Mouse (Mus musculus) megakaryocyte progenitor cell, adult 5-6 weeks (primary cell): Measurements from ENCODE around the gene Olfr554. TPM values are rescaled to one million over a fixed set of nuclear protein-coding genes. Genes with fewer than 3 reads are reported as not detected.
A peak's percentile ranks its signal among the peaks of the same experiment; 100 is the strongest.
"Not testable (repeated sequence)": the region's sequence is repeated elsewhere in the genome, so short reads cannot be mapped to it uniquely, and the experiment has no call there.

ENCODE experiments used
- ATAC-seq: replicated peaks from 2 replicates; pipeline ENCODE4 v1.8.0; 2016; ENCODE audit warnings: mild to moderate bottlenecking, moderate TSS enrichment, inconsistent platforms; ENCODE audit not compliant: poor library complexity
- total RNA-seq, 2 experiments: library from RNA; stranded (forward) in 1 of 2; stranded (reverse) in 1 of 2; fragments of 157-497, 149-512 nt in 1 of 2; fragments of 200-1000 nt in 1 of 2; gene quantifications; 2 replicates each; pipeline versions ENCODE4 v1.2.3 to v1.2.4; 2015 to 2017

The Olfr554 gene
- total RNA-seq (2015) = not detected in 2 replicates
- not detected in 2 replicates for total RNA-seq (2017)

DNA sequence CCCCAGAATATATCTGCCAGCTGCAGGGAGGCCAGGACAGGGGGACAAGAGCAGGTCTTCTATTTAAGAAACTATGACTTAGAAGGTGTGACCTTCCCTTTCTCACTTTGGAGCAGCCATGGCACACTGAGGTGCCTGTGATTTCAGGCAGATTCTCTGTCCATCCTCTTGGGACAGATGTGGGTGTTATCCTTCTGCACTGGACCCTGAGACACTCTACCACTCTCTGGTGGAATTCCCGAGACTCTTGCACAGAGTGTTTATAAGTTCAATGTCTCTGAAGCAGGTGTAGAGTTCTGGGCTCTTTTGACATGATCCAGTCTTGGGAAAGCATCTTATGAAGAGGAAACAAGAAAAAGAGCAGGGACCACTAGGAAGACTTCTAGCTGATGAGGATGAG, at the start of gene Olfr554:
Olfr554 (plus strand) TSS at position 301 of the 400 bp plus-strand sequence.
- ATAC-seq = no peak

DNA sequence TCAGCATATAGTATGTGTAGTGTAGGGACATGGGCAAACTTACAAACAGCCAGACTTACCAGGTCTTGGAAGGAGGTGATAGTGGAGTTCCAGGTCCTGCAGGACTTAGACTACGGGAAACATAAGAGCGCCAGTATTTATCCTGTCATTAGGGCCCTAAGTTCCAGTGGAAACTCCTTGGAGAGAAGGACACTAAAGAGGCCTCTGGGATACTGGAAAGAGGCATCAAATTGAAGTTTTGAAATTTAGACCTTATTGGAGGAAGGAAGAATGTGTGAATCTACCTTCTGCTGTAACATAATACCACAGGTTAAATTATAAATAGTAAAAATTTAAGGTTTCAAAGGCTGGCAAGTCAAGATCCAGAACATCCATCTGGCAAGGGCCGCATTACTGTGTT, 46.4 kb upstream of the Olfr554 start, which contains the start of gene Olfr551:
Olfr551 (minus strand) TSS at position 101 of the 400 bp plus-strand sequence.
- no peak for ATAC-seq

DNA sequence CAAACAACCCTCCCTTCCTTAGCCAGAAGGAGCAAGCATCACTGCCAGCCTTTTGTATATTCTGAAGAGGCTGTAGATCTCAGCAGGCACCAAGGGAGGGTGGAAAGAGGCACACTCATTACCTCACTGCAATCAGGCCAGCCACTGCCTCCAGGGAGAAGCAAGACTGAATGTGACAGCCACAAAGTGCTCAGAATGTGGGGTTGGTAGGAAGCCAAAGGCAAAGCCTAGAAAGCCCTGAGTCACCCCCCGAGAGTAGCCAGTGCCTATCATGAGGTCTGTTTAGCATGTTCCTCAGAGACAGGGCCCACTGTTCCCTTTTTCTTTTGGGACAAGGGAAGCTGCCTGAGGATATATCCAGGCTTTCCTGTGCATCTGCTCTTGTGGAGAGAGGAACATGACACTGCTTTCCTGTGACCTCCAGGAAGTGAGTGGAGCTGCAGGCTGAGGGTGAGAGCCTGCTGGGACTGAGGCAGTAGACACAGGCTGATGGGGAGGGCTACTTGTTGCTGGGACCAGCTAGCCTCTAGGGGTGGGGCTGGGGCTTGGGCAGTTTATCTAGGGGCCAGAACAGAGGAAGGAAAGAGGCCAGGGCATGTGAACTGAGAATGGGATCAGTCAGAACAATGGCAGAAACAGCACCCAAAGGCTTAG, 40.7 kb upstream of the Olfr554 start, which contains the start of gene Olfr552:
Olfr552 (plus strand) TSS at position 393 of the 654 bp plus-strand sequence.
- peak; percentile 84 for ATAC-seq

DNA sequence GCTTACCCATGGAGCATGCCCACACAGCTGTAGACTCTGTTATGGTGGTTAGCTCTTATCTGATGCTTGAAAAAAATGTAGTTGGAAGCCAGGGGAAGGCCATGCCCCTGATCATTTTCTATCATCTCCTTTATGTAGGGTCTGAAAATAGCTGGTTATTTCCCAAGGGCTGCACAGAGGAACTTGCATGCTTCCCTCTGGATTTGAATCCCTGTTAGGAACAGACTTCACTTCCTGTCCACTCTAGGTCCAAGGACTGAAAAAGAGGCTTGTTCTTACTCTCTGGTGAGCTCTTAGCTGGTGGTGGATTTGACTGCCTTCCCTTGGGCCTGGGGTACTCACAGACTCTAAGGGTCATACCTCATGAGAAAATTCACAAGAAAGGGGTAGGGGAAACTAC, 20.1 kb upstream of the Olfr554 start, which contains the start of gene Olfr553:
Olfr553 (minus strand) TSS at position 101 of the 400 bp plus-strand sequence.
- no peak for ATAC-seq

DNA sequence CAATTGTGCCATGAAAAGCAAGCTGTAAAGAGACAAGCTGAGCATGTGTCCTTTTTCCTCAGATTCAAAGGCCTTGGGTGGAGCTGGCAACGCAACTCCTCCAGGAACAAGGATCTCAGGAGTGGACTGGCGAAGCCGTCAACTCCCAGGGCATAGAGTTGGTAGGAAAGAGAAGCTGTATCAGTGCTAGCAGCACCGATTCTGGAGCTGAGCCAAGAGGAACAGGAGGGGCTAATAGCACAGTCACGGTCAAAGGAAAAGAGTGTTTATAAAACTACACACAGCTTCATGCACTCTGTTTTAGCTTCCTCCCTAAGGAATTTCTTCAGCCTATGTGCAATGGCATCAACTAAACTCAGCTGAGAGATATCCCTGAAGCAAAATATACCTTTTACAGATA, 18.6 kb upstream of the Olfr554 start:
- peak; percentile 86 for ATAC-seq

DNA sequence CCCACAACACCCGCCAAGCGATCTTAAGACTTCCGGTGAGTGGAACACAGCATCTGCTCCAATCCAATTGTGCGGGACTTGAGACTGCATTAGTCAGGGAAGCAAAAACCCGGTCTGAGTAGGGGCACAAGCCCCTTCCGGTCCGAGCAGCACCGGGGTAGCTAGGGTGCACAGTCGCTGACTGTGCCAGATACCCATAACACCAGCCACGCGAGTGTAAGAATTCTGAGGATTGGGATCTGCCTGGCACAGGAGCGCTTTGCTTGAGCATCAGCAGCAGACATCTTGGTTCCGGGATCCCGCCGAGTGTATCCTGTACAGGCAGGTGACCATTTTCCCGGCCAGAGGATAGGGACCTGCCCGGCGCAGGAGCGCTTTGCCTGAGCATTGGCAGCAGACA, 17.9 kb upstream of the Olfr554 start:
- not testable (repeated sequence) for ATAC-seq

DNA sequence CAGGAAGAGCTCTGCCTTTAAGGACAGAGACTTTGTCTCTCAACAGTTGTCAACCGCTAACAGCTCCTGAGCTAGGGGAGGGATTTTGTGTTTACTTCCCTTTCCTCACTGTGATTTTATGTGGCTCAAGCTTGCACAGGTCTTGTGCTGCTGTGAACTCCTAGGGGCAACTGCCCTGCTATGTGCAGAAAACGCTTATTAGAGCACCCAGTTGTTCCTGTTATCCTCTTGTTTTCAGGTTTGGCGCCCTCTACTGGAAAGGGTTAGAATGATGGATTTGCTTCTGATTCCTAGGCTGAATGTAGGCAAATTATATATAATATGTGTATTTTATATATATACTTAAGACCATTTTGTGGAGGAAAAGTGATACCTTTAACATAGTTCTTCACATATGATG, 1.6 kb upstream of the Olfr554 start:
- peak; percentile 97 for ATAC-seq

DNA sequence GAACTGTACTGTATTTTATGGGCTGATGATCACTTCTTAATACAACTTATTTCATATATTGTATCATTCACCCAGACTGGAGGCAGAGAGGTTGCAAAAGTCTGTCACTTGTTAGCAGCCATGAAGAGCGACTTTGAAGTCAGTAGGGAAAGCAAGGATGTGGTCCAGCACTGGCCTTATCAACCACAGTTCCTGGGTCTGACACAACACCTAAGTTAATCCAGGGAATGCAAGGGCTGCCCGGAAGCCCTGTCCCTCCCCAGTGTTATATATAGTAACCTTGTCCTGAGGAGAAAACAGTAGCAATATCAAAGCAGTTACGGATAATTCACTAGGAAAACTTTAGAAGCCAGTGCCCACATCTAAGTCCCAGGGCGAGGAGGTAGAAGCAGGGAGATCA, 6.7 kb downstream of the Olfr554 start:
- not testable (repeated sequence) for ATAC-seq

DNA sequence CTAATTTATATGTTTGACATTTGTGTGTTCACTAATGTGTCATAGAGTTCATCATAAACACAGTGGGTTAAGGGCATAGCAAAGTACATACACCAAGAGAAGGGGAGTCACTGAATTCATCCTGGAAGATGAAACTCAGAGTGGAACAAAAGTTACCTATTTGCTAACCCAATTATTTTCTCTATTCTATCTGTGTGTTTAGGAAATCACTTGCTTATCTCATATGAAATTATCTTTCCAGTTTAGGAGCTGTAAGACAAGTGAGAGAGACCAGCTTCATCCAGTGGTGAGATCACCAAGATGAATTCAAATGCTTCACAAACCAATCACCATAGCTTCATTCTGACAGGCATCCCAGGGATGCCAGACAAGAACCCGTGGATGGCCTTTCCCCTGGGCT, 20.3 kb downstream of the Olfr554 start, which contains the start of gene Olfr555:
Olfr555 (plus strand) TSS at position 301 of the 400 bp plus-strand sequence.
- no peak for ATAC-seq

DNA sequence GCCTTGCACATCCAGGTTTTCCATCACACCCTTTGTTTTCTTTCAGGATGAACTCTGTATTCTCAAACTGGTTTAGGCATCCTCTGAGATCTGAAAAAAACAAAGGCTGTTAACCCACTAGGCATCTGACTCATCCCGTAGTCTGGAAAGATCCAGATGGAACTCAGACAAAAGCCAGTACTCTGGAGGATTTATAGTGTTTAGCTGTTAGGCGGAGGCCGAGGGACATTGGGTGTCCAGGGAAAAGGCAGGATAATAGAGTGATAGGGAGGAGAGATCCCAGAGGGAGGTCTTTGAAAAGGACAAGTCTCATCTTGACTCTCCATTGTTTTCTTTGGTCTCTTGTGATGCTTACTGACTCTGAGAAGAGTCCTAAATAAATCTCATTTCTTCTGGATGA, 26.4 kb downstream of the Olfr554 start, which contains the start of gene Olfr556:
Olfr556 (plus strand) TSS at position 301 of the 400 bp plus-strand sequence.
- no peak for ATAC-seq

DNA sequence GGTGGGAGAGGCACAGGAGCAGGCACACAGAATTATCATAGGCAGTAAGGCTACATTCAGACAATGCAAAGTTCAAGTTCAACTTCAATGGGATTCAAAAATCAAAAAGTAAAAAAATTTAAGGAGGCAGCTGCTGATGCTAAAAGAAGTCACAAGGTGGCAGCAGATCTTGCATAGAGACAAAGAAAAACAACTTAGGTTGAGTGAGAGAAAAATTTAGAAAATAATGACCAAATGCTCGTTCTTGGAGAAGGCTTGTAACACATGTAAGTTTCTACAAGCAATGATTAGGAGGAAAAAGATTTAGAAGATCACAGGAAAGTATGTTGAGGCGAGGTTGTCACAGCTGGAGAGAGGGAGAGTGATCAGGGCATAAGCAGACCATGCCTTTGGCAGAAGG, 27.1 kb downstream of the Olfr554 start:
- ATAC-seq = peak; percentile 57

DNA sequence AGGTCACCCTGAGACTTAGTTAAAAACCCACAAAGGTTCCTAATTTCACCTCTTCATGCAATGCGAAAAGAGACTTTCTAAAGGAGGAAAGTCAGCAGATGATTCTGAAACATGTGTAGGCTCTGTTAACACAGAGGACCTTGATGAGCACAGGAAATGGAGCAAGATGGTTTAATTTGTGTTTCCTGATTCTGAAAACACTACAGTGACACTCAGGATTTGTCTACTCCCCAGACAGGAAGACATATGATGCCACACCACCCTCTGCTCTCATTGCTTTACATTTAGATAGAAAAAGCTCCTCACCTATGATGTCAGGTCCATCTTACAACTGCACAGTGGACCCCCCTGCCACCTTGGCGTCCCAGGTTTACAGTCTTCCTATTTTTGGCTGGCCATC, 38.0 kb downstream of the Olfr554 start:
- ATAC-seq = peak; percentile 83

DNA sequence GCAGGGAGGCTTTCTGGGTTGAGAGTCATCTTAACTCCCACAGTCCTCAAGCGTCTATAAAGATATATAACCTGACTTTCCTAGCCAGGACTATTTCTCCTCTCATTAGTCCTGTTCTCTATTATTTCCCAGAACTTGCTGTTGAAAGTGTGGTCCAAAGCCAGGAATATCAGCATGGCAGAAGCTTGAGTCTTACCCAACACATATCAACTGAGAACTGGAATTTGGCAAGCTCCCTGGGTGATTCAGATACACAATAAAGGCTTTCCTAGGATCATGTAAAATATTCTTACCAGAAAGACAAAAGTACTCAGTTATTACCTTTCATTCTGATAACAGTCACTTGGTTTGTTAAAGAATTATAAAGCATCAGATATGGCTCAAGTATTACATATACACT, 43.7 kb downstream of the Olfr554 start:
- no peak for ATAC-seq

DNA sequence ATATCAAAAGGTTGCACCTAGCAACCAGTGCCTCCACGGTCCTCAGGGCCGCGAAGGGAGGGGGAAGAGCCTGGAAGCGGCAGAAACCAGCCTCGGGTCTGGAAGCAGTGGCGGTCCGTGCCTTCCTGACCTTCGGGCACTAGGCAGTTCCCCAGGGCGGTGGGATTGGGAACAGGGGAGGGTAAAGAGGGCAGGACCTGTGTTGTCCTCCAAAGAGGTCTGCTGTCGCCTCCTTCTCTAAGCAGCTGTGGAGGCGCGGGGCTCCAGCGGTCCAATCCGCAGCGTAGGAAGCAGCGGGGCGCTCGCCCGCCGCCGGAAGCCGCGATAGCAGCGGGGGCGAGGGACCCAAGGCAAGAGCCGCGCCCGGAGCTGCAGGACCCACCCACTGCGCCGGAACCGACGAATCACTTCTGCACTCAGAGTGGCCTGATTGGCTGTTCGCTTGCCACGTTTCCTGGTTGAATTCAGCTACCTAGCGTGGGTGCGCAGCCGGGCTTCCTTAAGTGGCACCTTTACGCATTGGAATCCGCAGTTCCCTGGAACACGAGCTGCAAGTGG, 48.8 kb downstream of the Olfr554 start, which contains the start of gene Trim68:
Trim68 (minus strand) TSS at position 384 of the 558 bp plus-strand sequence.
- peak; percentile 99 for ATAC-seq

Other genes starting within 250 kb of the Olfr554 start
- gene Rrm1, start 196.7 kb upstream of the Olfr554 start, total RNA-seq (2015) = 245 and 255 TPM in 2 replicates
- 673 and 874 TPM in 2 replicates for gene Rrm1, start 196.7 kb upstream of the Olfr554 start, total RNA-seq (2017)
- not detected in 2 replicates for gene Olfr543, start 156.8 kb upstream of the Olfr554 start, total RNA-seq (2015)
- gene Olfr543, start 156.8 kb upstream of the Olfr554 start, total RNA-seq (2017) = not detected in 2 replicates
- not detected in 2 replicates for gene Olfr544, start 150.1 kb upstream of the Olfr554 start, total RNA-seq (2015)
- gene Olfr544, start 150.1 kb upstream of the Olfr554 start, total RNA-seq (2017) = not detected in 2 replicates
- gene Olfr545, start 138.9 kb upstream of the Olfr554 start, total RNA-seq (2015) = not detected in 2 replicates
- not detected in 2 replicates for gene Olfr545, start 138.9 kb upstream of the Olfr554 start, total RNA-seq (2017)
- not detected in 2 replicates for gene Olfr547, start 103.7 kb upstream of the Olfr554 start, total RNA-seq (2015)
- not detected in 2 replicates for gene Olfr547, start 103.7 kb upstream of the Olfr554 start, total RNA-seq (2017)
- not detected in 2 replicates for gene Olfr548-ps1, start 97.5 kb upstream of the Olfr554 start, total RNA-seq (2015)
- gene Olfr548-ps1, start 97.5 kb upstream of the Olfr554 start, total RNA-seq (2017) = not detected in 2 replicates
- not detected in 2 replicates for gene Olfr549, start 88.6 kb upstream of the Olfr554 start, total RNA-seq (2015)
- not detected in 2 replicates for gene Olfr549, start 88.6 kb upstream of the Olfr554 start, total RNA-seq (2017)
- gene Trim21, start 72.9 kb upstream of the Olfr554 start, total RNA-seq (2015) = 7.4 and 11.5 TPM in 2 replicates
- 29.3 and 45.8 TPM in 2 replicates for gene Trim21, start 72.9 kb upstream of the Olfr554 start, total RNA-seq (2017)
- 0.27 TPM in 1 of 2 replicates, not detected in the other for gene Olfr550, start 67.0 kb upstream of the Olfr554 start, total RNA-seq (2015)
- not detected in 2 replicates for gene Olfr550, start 67.0 kb upstream of the Olfr554 start, total RNA-seq (2017)
- not detected in 2 replicates for gene Olfr551, start 46.5 kb upstream of the Olfr554 start, total RNA-seq (2015)
- not detected in 2 replicates for gene Olfr551, start 46.5 kb upstream of the Olfr554 start, total RNA-seq (2017)
- gene Olfr552, start 40.7 kb upstream of the Olfr554 start, total RNA-seq (2015) = 0.10 TPM in 1 of 2 replicates, not detected in the other
- not detected in 2 replicates for gene Olfr552, start 40.7 kb upstream of the Olfr554 start, total RNA-seq (2017)
- gene Olfr553, start 20.2 kb upstream of the Olfr554 start, total RNA-seq (2015) = not detected in 2 replicates
- gene Olfr553, start 20.2 kb upstream of the Olfr554 start, total RNA-seq (2017) = not detected in 2 replicates
- not detected in 2 replicates for gene Olfr555, start 20.4 kb downstream of the Olfr554 start, total RNA-seq (2015)
- gene Olfr555, start 20.4 kb downstream of the Olfr554 start, total RNA-seq (2017) = not detected in 2 replicates
- not detected in 2 replicates for gene Olfr556, start 26.5 kb downstream of the Olfr554 start, total RNA-seq (2015)
- gene Olfr556, start 26.5 kb downstream of the Olfr554 start, total RNA-seq (2017) = not detected in 2 replicates
- 6.1 and 6.4 TPM in 2 replicates for gene Trim68, start 48.9 kb downstream of the Olfr554 start, total RNA-seq (2015)
- 4.8 and 5.6 TPM in 2 replicates for gene Trim68, start 48.9 kb downstream of the Olfr554 start, total RNA-seq (2017)
- not detected in 2 replicates for gene Olfr557, start 57.5 kb downstream of the Olfr554 start, total RNA-seq (2015)
- 0.24 TPM in 1 of 2 replicates, not detected in the other for gene Olfr557, start 57.5 kb downstream of the Olfr554 start, total RNA-seq (2017)
- gene Olfr558, start 63.8 kb downstream of the Olfr554 start, total RNA-seq (2015) = not detected in 2 replicates
- gene Olfr558, start 63.8 kb downstream of the Olfr554 start, total RNA-seq (2017) = not detected in 2 replicates
- gene Olfr33, start 80.6 kb downstream of the Olfr554 start, total RNA-seq (2015) = not detected in 2 replicates
- gene Olfr33, start 80.6 kb downstream of the Olfr554 start, total RNA-seq (2017) = not detected in 2 replicates
- not detected in 2 replicates for gene Olfr559, start 89.1 kb downstream of the Olfr554 start, total RNA-seq (2015)
- not detected in 2 replicates for gene Olfr559, start 89.1 kb downstream of the Olfr554 start, total RNA-seq (2017)
- not detected in 2 replicates for gene Olfr560, start 120.9 kb downstream of the Olfr554 start, total RNA-seq (2015)
- gene Olfr560, start 120.9 kb downstream of the Olfr554 start, total RNA-seq (2017) = not detected in 2 replicates
- gene Olfr78, start 121.0 kb downstream of the Olfr554 start, total RNA-seq (2015) = not detected in 2 replicates
- not detected in 2 replicates for gene Olfr78, start 121.0 kb downstream of the Olfr554 start, total RNA-seq (2017)
- not detected in 2 replicates for gene Olfr561, start 132.8 kb downstream of the Olfr554 start, total RNA-seq (2015)
- not detected in 2 replicates for gene Olfr561, start 132.8 kb downstream of the Olfr554 start, total RNA-seq (2017)
- gene Olfr564, start 165.0 kb downstream of the Olfr554 start, total RNA-seq (2015) = not detected in 2 replicates
- not detected in 2 replicates for gene Olfr564, start 165.0 kb downstream of the Olfr554 start, total RNA-seq (2017)
- gene Olfr566, start 220.3 kb downstream of the Olfr554 start, total RNA-seq (2015) = not detected in 2 replicates
- gene Olfr566, start 220.3 kb downstream of the Olfr554 start, total RNA-seq (2017) = not detected in 2 replicates
- gene Olfr568, start 238.7 kb downstream of the Olfr554 start, total RNA-seq (2015) = not detected in 2 replicates
- not detected in 2 replicates for gene Olfr568, start 238.7 kb downstream of the Olfr554 start, total RNA-seq (2017)